Mouse (Mus musculus): ENCODE results near the gene Fam131b. TPM values are rescaled to one million over a fixed set of nuclear protein-coding genes. Genes with fewer than 3 reads are reported as not detected.
A peak's percentile ranks its signal among the peaks of the same experiment; 100 is the strongest.

Gene Fam131b
- polyA plus RNA-seq, 1 experiment from 2014 or later, result 8.1 TPM

GRCm38 (mm10) chr6:42309816-42310378 lies 14.5 kb downstream of the Fam131b start:
- ATAC-seq (ENCODE audit: low read depth), result no peak
- no peaks in the 10 kb centered on the region for H3K4me1 ChIP-seq (replicated peaks)
- no peaks in the 10 kb centered on the region for H3K27me3 ChIP-seq
- WGBS, result 57% methylated on average over 8 of the region's 8 CpGs
- H3K27ac ChIP-seq (replicated peaks), result no peak overlapping the region
- H3K36me3 ChIP-seq, result peaks cover 81% of the 10 kb centered on the region
- no peak overlapping the region for H3K4me3 ChIP-seq
- no peaks in the 10 kb centered on the region for H3K9me3 ChIP-seq
- H3K4me2 ChIP-seq, result no peak overlapping the region
- H3K9ac ChIP-seq, result no peak overlapping the region

GRCm38 (mm10) chr6:42299362-42299761 lies 25.1 kb downstream of the Fam131b start:
- Histone ChIP-seq H3K4me3 (no peak overlapping the region), H3K4me1 (replicated peaks) (no peaks in the 10 kb centered on the region), H3K4me2 (no peak overlapping the region), H3K27me3 (no peaks in the 10 kb centered on the region), H3K9ac (no peak overlapping the region), H3K27ac (replicated peaks) (no peak overlapping the region), H3K9me3 (no peaks in the 10 kb centered on the region), H3K36me3 (peaks cover 67% of the 10 kb centered on the region)
- ATAC-seq (ENCODE audit: low read depth), result no peak
- WGBS, result 92% methylated on average over 5 of the region's 5 CpGs

- H3K27me3 ChIP-seq, result no peaks in the 10 kb centered on the region
- H3K4me3 ChIP-seq, result no peak overlapping the region
- H3K4me2 ChIP-seq, result no peak overlapping the region
- H3K36me3 ChIP-seq, result peaks cover 87% of the 10 kb centered on the region
- no peak for ATAC-seq (ENCODE audit: low read depth)
- WGBS, result 72% methylated on average over 3 of the region's 3 CpGs
- H3K9me3 ChIP-seq, result no peaks in the 10 kb centered on the region
- no peaks in the 10 kb centered on the region for H3K4me1 ChIP-seq (replicated peaks)
- no peak overlapping the region for H3K27ac ChIP-seq (replicated peaks)
- H3K9ac ChIP-seq, result no peak overlapping the region
These were observed 28.8 kb downstream of the Fam131b start for GRCm38 (mm10) chr6:42295549-42296094.

GRCm38 (mm10) chr6:42293327-42293726 lies 31.1 kb downstream of the Fam131b start:
- Histone ChIP-seq H3K4me1 (replicated peaks) (no peaks in the 10 kb centered on the region), H3K4me3 (no peak overlapping the region), H3K27me3 (no peaks in the 10 kb centered on the region), H3K9me3 (no peaks in the 10 kb centered on the region), H3K9ac (no peak overlapping the region), H3K36me3 (peaks cover 75% of the 10 kb centered on the region), H3K27ac (replicated peaks) (no peak overlapping the region), H3K4me2 (no peak overlapping the region)
- ATAC-seq (ENCODE audit: low read depth), result no peak
- WGBS, result 88% methylated on average over 6 of the region's 6 CpGs

GRCm38 (mm10) chr6:42287562-42287961 lies 36.9 kb downstream of the Fam131b start:
- Histone ChIP-seq H3K9me3 (no peaks in the 10 kb centered on the region), H3K27ac (replicated peaks) (no peak overlapping the region), H3K36me3 (peaks cover 65% of the 10 kb centered on the region), H3K4me3 (no peak overlapping the region), H3K4me1 (replicated peaks) (no peaks in the 10 kb centered on the region), H3K4me2 (no peak overlapping the region), H3K27me3 (no peaks in the 10 kb centered on the region), H3K9ac (no peak overlapping the region)
- ATAC-seq (ENCODE audit: low read depth), result no peak

- Histone ChIP-seq H3K9ac (no peak within 1 kb of the TSS), H3K4me1 (replicated peaks) (no peaks in the 10 kb centered on the region), H3K9me3 (no peaks in the 10 kb centered on the region), H3K27ac (replicated peaks) (no peak within 1 kb of the TSS), H3K27me3 (no peaks in the 10 kb centered on the region), H3K4me3 (no peak within 1 kb of the TSS), H3K4me2 (no peak within 1 kb of the TSS), H3K36me3 (peaks cover 67% of the 10 kb centered on the region)
- ATAC-seq (ENCODE audit: low read depth), result no peak
- WGBS, result 74% methylated on average over 4 of the region's 5 CpGs
These were observed 38.0 kb downstream of the Fam131b start, which contains the start of gene Clcn1 for GRCm38 (mm10) chr6:42286448-42286847. Gene Clcn1 (plus strand): TSS chr6:42286685.

GRCm38 (mm10) chr6:42282865-42283528 lies 41.4 kb downstream of the Fam131b start:
- Histone ChIP-seq H3K36me3 (peaks cover 81% of the 10 kb centered on the region), H3K4me2 (no peak overlapping the region), H3K9me3 (no peaks in the 10 kb centered on the region), H3K9ac (no peak overlapping the region), H3K4me1 (replicated peaks) (no peaks in the 10 kb centered on the region), H3K27ac (replicated peaks) (no peak overlapping the region), H3K4me3 (no peak overlapping the region), H3K27me3 (no peaks in the 10 kb centered on the region)
- WGBS, result 83% methylated on average over 5 of the region's 5 CpGs
- no peak for ATAC-seq (ENCODE audit: low read depth)

GRCm38 (mm10) chr6:42276151-42276550 lies 48.3 kb downstream of the Fam131b start:
- H3K4me1 ChIP-seq (replicated peaks), result no peaks in the 10 kb centered on the region
- H3K9ac ChIP-seq, result no peak overlapping the region
- H3K4me2 ChIP-seq, result no peak overlapping the region
- H3K27me3 ChIP-seq, result no peaks in the 10 kb centered on the region
- H3K36me3 ChIP-seq, result peaks cover 91% of the 10 kb centered on the region
- no peak overlapping the region for H3K4me3 ChIP-seq
- WGBS, result 66% methylated on average over 2 of the region's 2 CpGs
- no peaks in the 10 kb centered on the region for H3K9me3 ChIP-seq
- no peak overlapping the region for H3K27ac ChIP-seq (replicated peaks)
- no peak for ATAC-seq (ENCODE audit: low read depth)

GRCm38 (mm10) chr6:42270817-42271216 lies 53.6 kb downstream of the Fam131b start:
- H3K4me2 ChIP-seq, result no peak overlapping the region
- H3K27ac ChIP-seq (replicated peaks), result no peak overlapping the region
- no peak for ATAC-seq (ENCODE audit: low read depth)
- no peak overlapping the region for H3K9ac ChIP-seq
- H3K27me3 ChIP-seq, result no peaks in the 10 kb centered on the region
- H3K4me1 ChIP-seq (replicated peaks), result peaks cover 23% of the 10 kb centered on the region
- H3K36me3 ChIP-seq, result peaks cover 78% of the 10 kb centered on the region
- H3K9me3 ChIP-seq, result no peaks in the 10 kb centered on the region
- H3K4me3 ChIP-seq, result no peak overlapping the region

GRCm38 (mm10) chr6:42265391-42266330 lies 58.8 kb downstream of the Fam131b start:
- H3K27me3 ChIP-seq, result 0 out of 2 replicates have a peak, but pooled peaks cover 6% of the 10 kb centered on the region
- H3K4me1 ChIP-seq (replicated peaks), result peaks cover 28% of the 10 kb centered on the region
- peaks cover 33% of the 10 kb centered on the region for H3K36me3 ChIP-seq
- peak overlapping the region; percentile 96 for H3K9ac ChIP-seq
- peak overlapping the region; percentile 92 for H3K4me3 ChIP-seq
- WGBS, result under 1% methylated on average over 21 of the region's 21 CpGs
- H3K9me3 ChIP-seq, result no peaks in the 10 kb centered on the region
- peak overlapping the region; percentile 92 for H3K27ac ChIP-seq (replicated peaks)
- peak; percentile 0; the same call in 1 of the 2 replicates for ATAC-seq (ENCODE audit: low read depth)
- H3K4me2 ChIP-seq, result peak overlapping the region; percentile 98

All from neural tube, embryonic 13.5 days (tissue).